Mouse (Mus musculus) ES-E14 (cell line): ENCODE results near the gene Gab1. TPM values are rescaled to one million over a fixed set of nuclear protein-coding genes. Genes with fewer than 3 reads are reported as not detected.

ENCODE experiments used
- DNase-seq: peaks from one replicate; pipeline ENCODE4 v3.0.0-alpha.2; 2013; ENCODE audit warnings: low read depth, low spot score
- H3K27ac ChIP-seq: 2 replicates; pipeline ENCODE4 v1.5.1; 2012; ENCODE audit warnings: low read depth, mild to moderate bottlenecking, low read length, moderate library complexity, mixed read lengths; ENCODE audit not compliant: poor library complexity, insufficient read depth, severe bottlenecking
- H3K36me3 ChIP-seq: 2 replicates; pipeline ENCODE4 v1.6.1; 2012; ENCODE audit warnings: mild to moderate bottlenecking, low read length, moderate library complexity, mixed read lengths; ENCODE audit not compliant: control insufficient read depth, poor library complexity, insufficient read depth, severe bottlenecking
- H3K4me1 ChIP-seq, 2 experiments: fragments of 150-350 bp in 1 of 2; sonication (generic) in 1 of 2; 2 replicates each; pipeline ENCODE4 v1.6.1; 2012; ENCODE audit warnings: low read length in 2 of 2, mild to moderate bottlenecking in 1 of 2, mixed read lengths in 1 of 2; ENCODE audit not compliant: control insufficient read depth in 2 of 2, insufficient read depth in 2 of 2, poor library complexity in 1 of 2
- H3K4me3 ChIP-seq, 2 experiments: fragments of 150-350 bp in 1 of 2; sonication (generic) in 1 of 2; 2 replicates each; pipeline ENCODE4 v1.5.1; 2012; ENCODE audit warnings: low read length in 2 of 2, low read depth in 1 of 2, mild to moderate bottlenecking in 1 of 2, mixed read lengths in 1 of 2; ENCODE audit not compliant: insufficient read depth in 1 of 2, poor library complexity in 1 of 2, severe bottlenecking in 1 of 2
- H3K9ac ChIP-seq: 2 replicates; pipeline ENCODE4 v1.6.1; 2012; ENCODE audit warnings: low read depth, mild to moderate bottlenecking, low read length, mixed read lengths; ENCODE audit not compliant: poor library complexity, insufficient read depth, severe bottlenecking
- H3K9me3 ChIP-seq: fragments of 150-350 bp; sonication (generic); 2 replicates; pipeline ENCODE4 v1.6.1; 2012; ENCODE audit warnings: low read depth, mild to moderate bottlenecking, low read length; ENCODE audit not compliant: control insufficient read depth, insufficient read depth
- CHD2 ChIP-seq: IDR thresholded peaks from 2 replicates; pipeline ENCODE4 v1.6.1; 2014; ENCODE audit warnings: mild to moderate bottlenecking, low read depth, low read length, inconsistent platforms
- HCFC1 ChIP-seq: IDR thresholded peaks from 2 replicates; pipeline ENCODE4 v1.6.1; 2012; ENCODE audit warnings: low read length, inconsistent platforms, borderline replicate concordance; ENCODE audit not compliant: insufficient read depth
- MAFK ChIP-seq: IDR thresholded peaks from 2 replicates; pipeline ENCODE4 v1.6.1; 2014; ENCODE audit warnings: mild to moderate bottlenecking, low read depth, low read length, inconsistent platforms; ENCODE audit not compliant: insufficient read depth
- ZC3H11A ChIP-seq: IDR thresholded peaks from 2 replicates; pipeline ENCODE4 v1.6.1; 2012; ENCODE audit warnings: low read depth, mild to moderate bottlenecking, inconsistent platforms, low read length, borderline replicate concordance
- ZNF384 ChIP-seq: IDR thresholded peaks from 2 replicates; pipeline ENCODE4 v1.6.1; 2012; ENCODE audit warnings: low read depth, low read length, inconsistent platforms
- in situ Hi-C, 2 experiments: fragments of 600-800 bp; cut with MboI; formaldehyde crosslinking; loops; one replicate each; pipeline ENCODE4 v1.15.1; 2025; ENCODE audit warnings: low sequenced_read_pairs in 2 of 2, inconsistent platforms in 1 of 2; ENCODE audit not compliant: unreplicated experiment in 2 of 2
- total RNA-seq: library from RNA; depleted of rRNA; stranded (reverse); fragments of 300-350 nt; gene quantifications from 2 replicates; pipeline ENCODE4 v1.2.3, GENCODE M21; 2012

Gab1 gene
- total RNA-seq, 1 experiment = 70.9 TPM

DNA sequence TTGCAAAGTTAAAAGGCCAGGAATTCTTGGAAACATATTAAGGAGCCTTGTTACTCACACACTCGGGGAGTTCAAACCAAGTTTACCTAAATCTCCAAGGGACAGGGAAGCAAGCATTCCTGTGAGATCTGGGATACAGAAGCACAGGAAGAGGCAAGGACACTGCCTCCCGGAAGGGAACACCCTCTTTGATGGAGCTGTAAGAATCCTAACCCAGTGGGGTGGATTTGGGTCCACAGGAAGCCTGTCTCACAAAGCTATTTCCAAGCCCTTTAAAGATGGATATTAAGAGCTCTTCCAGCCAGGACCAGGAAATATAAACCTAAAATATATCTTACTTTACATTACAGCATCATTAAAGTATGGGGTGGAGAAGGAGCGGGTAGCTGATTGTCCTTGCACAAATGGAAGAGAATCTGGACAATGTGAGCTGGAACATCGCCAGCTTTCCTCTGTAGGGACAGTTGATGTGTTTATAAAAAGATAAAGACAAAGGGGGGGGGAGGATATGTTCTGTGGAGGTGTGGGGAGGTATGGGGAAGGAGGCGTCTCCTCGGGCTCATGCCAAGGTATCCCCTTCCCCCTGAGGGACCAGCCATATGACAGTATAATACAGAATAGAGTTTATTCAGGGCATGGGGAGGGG, 28.1 kb upstream of the Gab1 start:
- TF ChIP-seq ZC3H11A (no peak), MAFK (no peak), CHD2 (no peak), HCFC1 (no peak), ZNF384 (no peak)
- Histone ChIP-seq H3K9ac (no peak overlapping the region), H3K36me3 (no peaks in the 10 kb centered on the region), H3K9me3 (no peaks in the 10 kb centered on the region), H3K27ac (no peak overlapping the region), H3K4me1 (peaks cover 0 to 4% of the 10 kb centered on the region in 2 experiments; a peak in 3 of 4 replicates), H3K4me3 (no peak overlapping the region)
- in situ Hi-C loops = no loop called here
- DNase-seq = no peak

DNA sequence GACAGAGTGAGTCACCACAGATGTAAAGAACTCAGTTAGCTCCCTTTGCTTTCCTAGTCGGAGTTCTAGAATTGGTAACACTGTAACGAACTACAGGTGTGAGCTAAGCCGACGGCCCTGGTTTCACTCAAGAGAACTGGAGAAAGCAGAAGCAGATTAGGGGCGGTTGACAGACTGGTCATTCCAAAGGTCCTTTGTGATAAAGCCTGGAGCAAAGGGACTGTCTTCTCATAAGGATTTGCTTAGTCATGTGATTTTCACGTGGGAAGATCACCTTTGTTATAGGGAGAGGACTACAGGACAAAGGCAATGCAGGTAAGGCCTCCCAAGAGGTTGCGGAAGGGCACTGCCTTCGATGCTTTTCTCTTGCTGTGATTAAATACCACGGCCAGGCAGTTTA, 22.0 kb upstream of the Gab1 start:
- in situ Hi-C loops = no loop called here
- TF ChIP-seq HCFC1 = no peak
- TF ChIP-seq MAFK = no peak
- no peak for TF ChIP-seq ZNF384
- no peak for TF ChIP-seq CHD2
- no peak for TF ChIP-seq ZC3H11A

DNA sequence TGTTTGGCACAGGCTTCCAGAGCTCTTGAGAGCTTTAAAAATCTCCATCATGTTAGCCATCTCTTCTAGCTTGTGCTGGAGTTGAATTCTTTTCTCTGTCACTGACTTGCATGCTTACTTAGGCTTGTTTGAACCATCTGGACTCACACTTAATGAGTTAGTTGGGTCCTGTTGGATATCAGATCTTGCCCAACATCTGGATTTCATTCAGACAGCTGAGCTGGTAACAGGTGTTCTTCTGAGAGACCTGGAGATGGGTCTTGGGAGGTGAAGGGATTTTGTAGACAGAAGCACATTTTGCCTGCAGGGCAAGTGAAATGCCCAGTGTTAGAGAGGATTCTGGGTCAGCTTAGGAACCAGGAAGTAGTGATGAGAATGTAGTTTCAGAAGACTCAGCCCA, 19.0 kb upstream of the Gab1 start:
- no peaks in the 10 kb centered on the region for H3K36me3 ChIP-seq
- no peaks in the 10 kb centered on the region for H3K9me3 ChIP-seq
- no peak for DNase-seq
- H3K9ac ChIP-seq = no peak overlapping the region
- no peak for TF ChIP-seq ZC3H11A
- TF ChIP-seq CHD2 = no peak
- TF ChIP-seq HCFC1 = no peak
- no peak for TF ChIP-seq MAFK
- no peak for TF ChIP-seq ZNF384
- in situ Hi-C loops = no loop called here
- no peak overlapping the region for H3K4me3 ChIP-seq
- no peaks in the 10 kb centered on the region for H3K4me1 ChIP-seq
- H3K27ac ChIP-seq = no peak overlapping the region

More for the DNA sequence above, 22.0 kb upstream of the Gab1 start:
- Histone ChIP-seq H3K36me3 (no peaks in the 10 kb centered on the region), H3K9ac (no peak overlapping the region), H3K4me3 (no peak overlapping the region), H3K4me1 (no peaks in the 10 kb centered on the region), H3K27ac (no peak overlapping the region), H3K9me3 (no peaks in the 10 kb centered on the region)
- DNase-seq = no peak

DNA sequence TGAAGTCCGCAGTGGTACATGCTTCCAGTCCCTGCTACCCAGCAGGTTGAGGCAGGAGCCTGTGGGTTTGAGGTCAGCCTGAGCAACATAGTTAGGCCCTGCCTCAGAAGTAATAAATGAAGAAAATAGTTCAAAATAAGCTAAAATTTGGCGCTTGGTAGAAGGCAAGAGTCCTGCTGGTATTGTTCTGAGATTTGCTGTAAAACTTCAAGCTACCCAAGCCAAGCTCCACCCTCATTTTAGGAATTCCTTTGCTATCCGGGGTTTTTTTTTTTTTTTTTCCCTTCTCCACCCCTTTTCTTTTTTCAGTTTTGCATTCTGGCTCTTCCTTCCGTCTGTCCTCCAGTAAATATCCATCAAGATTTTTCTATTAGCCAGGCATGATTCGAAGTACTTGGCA, 15.7 kb upstream of the Gab1 start:
- Histone ChIP-seq H3K4me1 (no peaks in the 10 kb centered on the region), H3K4me3 (no peak overlapping the region), H3K9ac (no peak overlapping the region), H3K36me3 (no peaks in the 10 kb centered on the region), H3K9me3 (no peaks in the 10 kb centered on the region), H3K27ac (no peak overlapping the region)
- in situ Hi-C loops = no loop called here
- TF ChIP-seq MAFK = no peak
- no peak for TF ChIP-seq ZC3H11A
- TF ChIP-seq CHD2 = no peak
- TF ChIP-seq HCFC1 = no peak
- TF ChIP-seq ZNF384 = no peak
- DNase-seq = no peak

DNA sequence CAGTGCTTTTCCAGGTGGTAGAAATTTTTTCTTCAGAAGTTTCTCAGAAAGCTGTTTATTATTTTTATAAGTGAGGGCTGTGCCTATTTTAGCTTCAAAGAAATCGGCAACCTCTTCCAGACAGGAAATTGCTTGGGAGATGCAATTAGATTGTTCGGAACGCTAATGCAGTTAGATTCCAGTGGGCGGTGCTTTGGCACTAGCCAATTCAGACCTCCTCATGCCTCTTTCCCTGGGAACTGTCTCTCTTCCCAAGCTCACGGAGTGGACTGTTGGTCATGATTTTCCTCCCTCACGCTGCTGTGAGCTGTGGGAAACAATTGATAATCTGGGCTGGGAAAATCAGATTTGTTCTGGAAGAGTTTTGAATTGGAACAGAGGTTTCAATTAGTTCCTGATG, 15.1 kb upstream of the Gab1 start:
- in situ Hi-C loops = no loop called here
- H3K27ac ChIP-seq = no peak overlapping the region
- no peaks in the 10 kb centered on the region for H3K4me1 ChIP-seq
- DNase-seq = no peak
- H3K36me3 ChIP-seq = no peaks in the 10 kb centered on the region
- no peak overlapping the region for H3K4me3 ChIP-seq
- TF ChIP-seq HCFC1 (no peak), ZNF384 (no peak)
- H3K9me3 ChIP-seq = no peaks in the 10 kb centered on the region
- no peak overlapping the region for H3K9ac ChIP-seq
